Mouse (Mus musculus) cerebellum, postnatal 4 days (tissue): ENCODE measurements around the gene Rrp1b.
"Not testable (repeated sequence)": the region's sequence is repeated elsewhere in the genome, so short reads cannot be mapped to it uniquely, and the experiment has no call there.

Experiments used
- DNase-seq, 2 experiments: peaks; one replicate each; pipeline ENCODE4 v3.0.0; 2022; ENCODE audit warnings: low spot score in 2 of 2, mixed read lengths in 1 of 2

Rrp1b gene

GRCm38 (mm10) chr17:32031684-32032083 is 4.2 kb upstream of the Rrp1b start:
- DNase-seq: no peak

GRCm38 (mm10) chr17:32034322-32034721 is 1.6 kb upstream of the Rrp1b start:
- no peak for DNase-seq

DNA sequence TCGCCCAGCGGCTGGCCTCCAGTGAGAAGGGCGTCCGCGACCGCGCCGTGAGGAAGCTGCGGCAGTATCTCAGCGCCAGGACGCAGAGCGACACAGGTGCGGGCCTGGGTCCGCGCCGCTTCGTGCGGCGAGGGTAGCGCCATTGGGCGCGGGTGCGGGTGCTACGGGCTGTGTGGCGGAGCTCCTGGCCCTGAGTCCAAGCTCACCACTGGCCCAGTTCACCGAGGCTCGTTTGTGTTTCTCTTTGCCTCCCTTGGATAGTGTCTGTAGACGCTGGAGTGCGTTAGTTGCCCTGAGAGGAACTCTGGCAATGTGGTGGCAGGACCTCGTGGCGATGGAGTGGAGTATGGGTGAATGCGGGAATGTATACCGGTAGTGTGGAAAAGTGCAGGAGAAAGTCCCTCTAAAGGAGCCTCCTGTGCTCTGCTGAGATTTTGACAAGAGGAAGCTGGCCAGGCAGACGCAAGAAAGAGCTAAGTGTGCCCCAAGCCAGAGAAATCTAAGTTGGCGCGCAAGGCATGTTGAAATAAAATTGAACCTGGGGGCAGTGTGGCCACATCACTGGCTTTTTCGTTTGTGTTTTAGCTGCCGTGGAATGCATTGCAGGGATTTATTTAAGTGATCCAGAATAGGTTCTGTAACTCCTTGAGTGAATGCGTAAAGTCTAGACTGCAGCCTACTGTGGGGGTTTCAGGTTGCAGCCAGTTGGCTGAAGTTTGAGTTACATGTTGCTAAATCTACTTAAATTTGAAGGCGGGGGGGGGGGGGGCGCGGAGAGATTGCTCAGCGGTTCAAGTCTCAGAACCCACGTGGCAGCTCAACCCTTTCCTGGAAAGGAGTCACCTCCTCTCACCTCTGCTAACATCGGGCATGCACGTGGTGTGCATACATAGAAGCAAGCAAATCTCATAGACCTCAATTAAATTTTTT is 874 bp downstream of the Rrp1b start:
- DNase-seq: peak in 1 of 2 experiments; percentile 6

DNA sequence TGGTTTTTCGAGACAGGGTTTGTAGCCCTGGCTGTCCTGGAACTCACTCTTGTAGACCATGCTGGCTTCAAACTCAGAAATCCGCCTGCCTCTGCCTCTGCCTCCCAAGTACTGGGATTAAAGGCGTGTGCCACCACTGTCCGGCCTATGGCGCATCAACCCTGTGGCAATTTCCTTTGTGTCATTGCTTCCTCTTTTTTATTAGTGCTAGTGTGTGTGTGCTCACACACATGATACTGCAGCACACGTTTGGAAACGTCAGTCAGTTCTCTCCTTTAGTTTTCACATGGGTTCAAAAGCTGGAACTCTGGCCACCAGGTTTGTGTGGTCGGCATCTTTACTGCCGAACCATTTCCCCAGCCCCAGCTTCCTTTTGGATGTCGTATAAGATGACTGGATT is 4.4 kb downstream of the Rrp1b start:
- no peak for DNase-seq

GRCm38 (mm10) chr17:32046541-32046940 is 10.6 kb downstream of the Rrp1b start:
- no peak for DNase-seq

GRCm38 (mm10) chr17:32048351-32048750 is 12.5 kb downstream of the Rrp1b start:
- DNase-seq: no peak

GRCm38 (mm10) chr17:32049914-32050313 is 14.0 kb downstream of the Rrp1b start:
- DNase-seq: no peak

- no peak for DNase-seq
Observed at GRCm38 (mm10) chr17:32050609-32051008, 14.7 kb downstream of the Rrp1b start.

GRCm38 (mm10) chr17:32052237-32053080 is 16.6 kb downstream of the Rrp1b start:
- no peak for DNase-seq

DNA sequence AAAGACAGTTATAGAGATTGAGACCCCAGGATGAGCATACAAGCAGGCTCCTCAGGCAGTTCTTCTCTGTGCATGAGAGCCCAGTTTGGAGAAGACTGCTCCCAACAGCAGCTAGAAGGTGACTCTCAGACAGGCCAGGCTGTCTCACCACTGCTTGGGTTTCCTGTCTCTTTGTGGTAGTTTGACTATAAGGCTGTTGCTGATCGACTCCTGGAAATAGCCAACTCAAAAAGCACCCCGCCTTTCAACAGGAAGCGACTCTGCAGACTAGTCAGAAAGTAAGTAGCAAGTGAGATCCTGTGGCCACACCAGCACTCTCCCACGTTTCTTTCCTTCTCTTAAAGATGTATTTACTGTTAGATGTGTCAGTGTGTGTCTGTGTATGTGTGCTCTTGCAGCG is 17.8 kb downstream of the Rrp1b start:
- DNase-seq: no peak

DNA sequence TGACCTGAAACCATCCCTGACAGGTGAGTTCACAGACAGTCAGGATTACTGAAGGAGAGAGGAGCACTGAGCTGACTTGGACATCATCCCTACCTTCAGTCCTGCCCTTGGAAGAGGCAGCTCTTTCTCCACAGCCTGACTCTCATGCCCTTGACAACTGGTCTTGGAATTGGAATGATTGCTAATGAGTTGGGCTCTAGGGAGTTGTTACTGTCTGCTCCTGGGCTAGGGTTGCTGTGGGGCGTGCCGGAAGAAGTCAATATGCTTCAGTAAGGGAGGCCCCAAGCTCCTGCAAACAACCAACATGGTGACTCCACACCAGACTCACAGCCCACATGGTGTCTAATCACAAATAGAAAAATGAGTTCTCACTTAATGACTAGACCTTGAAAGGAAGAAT is 21.9 kb downstream of the Rrp1b start:
- no peak for DNase-seq

DNA sequence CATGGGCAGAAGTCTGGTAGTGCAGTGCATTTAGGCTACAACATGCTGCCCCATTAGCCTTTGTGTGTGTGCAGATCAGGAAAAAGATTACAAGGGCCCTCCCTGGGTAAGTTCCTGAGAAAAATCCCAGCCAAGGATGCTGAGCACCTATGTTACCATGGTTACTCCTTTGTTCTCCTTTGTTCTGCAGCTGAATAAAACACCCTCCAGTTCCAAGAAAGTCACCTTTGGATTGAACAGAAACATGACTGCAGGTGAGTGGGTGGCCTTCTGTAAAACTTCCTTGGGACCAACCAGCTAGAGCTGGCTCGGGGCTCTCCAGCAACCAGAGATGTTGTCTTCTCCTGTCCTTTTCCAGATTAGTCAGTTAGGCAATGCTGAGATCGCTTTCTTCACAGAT is 23.2 kb downstream of the Rrp1b start:
- no peak for DNase-seq

DNA sequence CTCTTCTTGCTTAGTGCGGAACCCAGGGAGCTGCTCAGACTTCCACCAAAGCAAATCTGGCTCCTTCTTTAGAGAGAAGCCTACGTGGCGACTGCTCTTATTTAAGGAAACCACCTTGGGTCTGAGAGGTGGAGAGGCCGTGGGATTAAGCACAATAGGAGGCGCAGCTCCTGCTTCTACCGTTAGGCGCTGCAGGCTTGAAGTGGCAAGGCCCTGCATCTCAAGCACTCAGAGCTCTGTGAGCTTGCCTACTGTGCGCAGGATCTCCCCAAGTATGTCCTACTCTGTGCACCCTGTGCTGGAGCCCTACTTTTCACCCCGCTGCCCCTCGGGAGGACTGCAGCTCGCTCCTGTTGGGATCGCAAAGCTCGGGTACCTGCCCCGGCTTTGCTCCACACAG is 25.3 kb downstream of the Rrp1b start:
- no peak for DNase-seq

GRCm38 (mm10) chr17:32063654-32064053 is 27.8 kb downstream of the Rrp1b start:
- no peak for DNase-seq

DNA sequence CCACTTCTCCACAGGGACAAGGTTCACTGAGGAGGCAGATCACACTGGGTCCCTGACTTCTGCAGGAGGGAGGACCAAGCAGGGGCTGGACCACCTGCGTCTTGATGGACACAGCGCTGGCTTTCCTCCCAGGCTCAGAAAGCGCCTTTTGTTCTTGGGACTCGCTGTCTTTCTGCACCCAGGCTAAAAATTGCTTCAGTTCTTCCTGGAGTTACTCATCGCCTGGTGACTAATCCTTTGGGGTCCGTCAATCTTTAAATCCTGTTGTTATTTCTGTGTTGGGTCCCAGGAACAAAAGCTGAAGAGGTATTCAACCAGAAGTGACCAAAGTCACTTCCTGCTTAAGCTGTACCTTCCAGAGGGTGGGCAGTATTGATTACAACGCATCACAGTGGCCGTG is 28.9 kb downstream of the Rrp1b start:
- not testable (repeated sequence) for DNase-seq

GRCm38 (mm10) chr17:32067541-32067940 is 31.6 kb downstream of the Rrp1b start:
- no peak for DNase-seq

GRCm38 (mm10) chr17:32068381-32068780 is 32.5 kb downstream of the Rrp1b start:
- DNase-seq: no peak

DNA sequence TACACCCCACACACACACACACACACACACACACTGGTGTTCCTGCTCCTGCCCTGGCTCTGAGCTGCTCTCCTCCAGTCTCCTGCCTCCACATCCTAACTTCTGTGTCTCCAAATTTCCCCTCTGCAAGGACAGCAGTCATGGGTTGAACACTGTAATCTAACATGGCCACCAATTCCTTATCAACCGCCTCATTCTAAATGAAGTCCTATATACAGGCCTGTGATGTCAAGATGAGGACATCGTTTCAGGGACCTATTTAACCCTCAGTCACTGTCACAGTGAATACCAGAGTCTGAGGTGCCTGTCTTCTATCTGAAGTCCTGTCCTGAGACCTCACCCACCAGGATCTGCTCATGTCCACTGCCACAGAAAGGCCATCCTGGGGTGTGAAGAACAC is 32.9 kb downstream of the Rrp1b start:
- DNase-seq: no peak

- peak; percentile 85 to 86 for DNase-seq
Observed at GRCm38 (mm10) chr17:32073359-32073758, 37.5 kb downstream of the Rrp1b start.

DNA sequence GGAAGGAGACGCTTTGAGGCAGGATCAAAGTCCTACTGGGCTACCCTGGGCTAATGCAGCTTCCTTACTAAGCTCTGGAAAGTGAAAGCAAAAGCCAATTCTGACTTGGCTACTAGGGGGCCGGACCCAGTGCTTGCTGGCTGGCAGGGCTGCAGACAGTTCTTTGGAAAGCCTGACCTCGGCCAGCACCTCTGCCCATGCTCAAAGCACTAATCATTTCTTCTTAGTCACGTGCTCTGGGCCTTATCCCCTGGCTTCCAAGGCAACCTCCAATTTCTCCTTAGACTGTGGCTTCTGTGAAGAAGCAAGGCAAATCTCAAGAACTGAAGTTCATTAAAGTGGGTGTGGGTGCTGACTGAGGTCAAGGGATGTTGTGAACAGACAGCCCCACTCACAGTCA is 38.8 kb downstream of the Rrp1b start:
- no peak for DNase-seq

GRCm38 (mm10) chr17:32075164-32075563 is 39.3 kb downstream of the Rrp1b start:
- peak; percentile 49 for DNase-seq

- no peak for DNase-seq
Observed at GRCm38 (mm10) chr17:32083351-32083750, 47.5 kb downstream of the Rrp1b start.

GRCm38 (mm10) chr17:32087069-32087468 is 51.2 kb downstream of the Rrp1b start:
- DNase-seq: no peak
